Mouse (Mus musculus) liver, embryonic 15.5 days (tissue): ENCODE measurements around the gene Fam185a. TPM values are rescaled to one million over a fixed set of nuclear protein-coding genes. Genes with fewer than 3 reads are reported as not detected.

Source experiments
- ATAC-seq: fragments of 200-750 bp; cut with Nextera tagmentation; 2 replicates; pipeline ENCODE4 v1.8.0; 2017; ENCODE audit warnings: moderate number of reproducible peaks, mild to moderate bottlenecking, moderate library complexity; ENCODE audit not compliant: insufficient read depth
- H3K27ac ChIP-seq: fragments of 300-500 bp; sonication (generic); replicated peaks from 2 replicates; pipeline ENCODE4 v1.5.1; 2015; ENCODE audit warnings: mild to moderate bottlenecking, inconsistent platforms
- H3K27me3 ChIP-seq: fragments of 300-500 bp; sonication (generic); 2 replicates; pipeline ENCODE4 v1.6.1; 2015; ENCODE audit warnings: mild to moderate bottlenecking, inconsistent platforms
- H3K36me3 ChIP-seq: fragments of 300-500 bp; sonication (generic); replicated peaks from 2 replicates; pipeline ENCODE4 v1.6.1; 2015; ENCODE audit warnings: moderate library complexity, mild to moderate bottlenecking, inconsistent platforms
- H3K4me1 ChIP-seq: fragments of 300-500 bp; sonication (generic); replicated peaks from 2 replicates; pipeline ENCODE4 v1.6.1; 2015; ENCODE audit warnings: inconsistent platforms
- H3K4me2 ChIP-seq: fragments of 300-500 bp; sonication (generic); 2 replicates; pipeline ENCODE4 v1.6.1; 2015; ENCODE audit warnings: moderate library complexity, mild to moderate bottlenecking, inconsistent platforms
- H3K4me3 ChIP-seq: fragments of 300-500 bp; sonication (generic); replicated peaks from 2 replicates; pipeline ENCODE4 v1.5.1; 2015; ENCODE audit warnings: mild to moderate bottlenecking, inconsistent platforms
- H3K9ac ChIP-seq: fragments of 300-500 bp; sonication (generic); 2 replicates; pipeline ENCODE4 v1.6.1; 2015; ENCODE audit warnings: moderate library complexity, mild to moderate bottlenecking, inconsistent platforms
- H3K9me3 ChIP-seq: fragments of 300-500 bp; sonication (generic); replicated peaks from 2 replicates; pipeline ENCODE4 v1.6.1; 2016; ENCODE audit warnings: inconsistent platforms
- WGBS: fragments of 180-500 bp; shearing (Covaris S2); methylation state at CpG from one replicate; pipeline ENCODE4 v1.1.7; 2015; ENCODE audit warnings: mixed read lengths; ENCODE audit not compliant: insufficient replicate concordance; 5-methylcytosine and 5-hydroxymethylcytosine counted together
- polyA plus RNA-seq: library from polyadenylated mRNA; unstranded; fragments of >200 nt; fragmentation: Nextera tagmentation; extraction: Ambion mirVana; gene quantifications from 2 replicates; pipeline ENCODE4 v1.2.1, GENCODE M21; 2015

Fam185a gene
- polyA plus RNA-seq, 1 experiment from 2014 or later, result 3.0 TPM

GRCm38 (mm10) chr5:21388855-21389254, 35.9 kb upstream of the Fam185a start:
- 51% methylated on average over 4 of the region's 4 CpGs for WGBS
- Histone ChIP-seq H3K4me1 (peaks cover 1% of the 10 kb centered on the region; the same call in 1 of the 2 replicates), H3K27me3 (no peaks in the 10 kb centered on the region), H3K9ac (no peak overlapping the region), H3K36me3 (no peaks in the 10 kb centered on the region), H3K4me2 (no peak overlapping the region), H3K9me3 (no peaks in the 10 kb centered on the region), H3K27ac (no peak overlapping the region), H3K4me3 (no peak overlapping the region)
- ATAC-seq, result no peak

- 57% methylated on average over 13 of the region's 13 CpGs for WGBS
These were observed 33.0 kb upstream of the Fam185a start for GRCm38 (mm10) chr5:21391616-21392384.

GRCm38 (mm10) chr5:21394562-21394961, 30.2 kb upstream of the Fam185a start:
- Histone ChIP-seq H3K36me3 (no peaks in the 10 kb centered on the region), H3K4me3 (no peak overlapping the region), H3K27ac (no peak overlapping the region), H3K4me1 (peaks cover 6% of the 10 kb centered on the region), H3K9me3 (no peaks in the 10 kb centered on the region), H3K4me2 (no peak overlapping the region), H3K9ac (no peak overlapping the region), H3K27me3 (no peaks in the 10 kb centered on the region)
- ATAC-seq, result no peak
- 52% methylated on average over 2 of the region's 2 CpGs for WGBS

More at GRCm38 (mm10) chr5:21391616-21392384, 33.0 kb upstream of the Fam185a start:
- ATAC-seq, result no peak
- Histone ChIP-seq H3K27ac (no peak overlapping the region), H3K4me2 (no peak overlapping the region; the same call in 1 of the 2 replicates), H3K9me3 (no peaks in the 10 kb centered on the region), H3K9ac (no peak overlapping the region), H3K4me3 (no peak overlapping the region), H3K4me1 (peaks cover 6% of the 10 kb centered on the region), H3K27me3 (no peaks in the 10 kb centered on the region), H3K36me3 (no peaks in the 10 kb centered on the region)

GRCm38 (mm10) chr5:21395205-21395840, 29.4 kb upstream of the Fam185a start:
- Histone ChIP-seq H3K4me3 (no peak overlapping the region), H3K27ac (no peak overlapping the region), H3K27me3 (no peaks in the 10 kb centered on the region), H3K36me3 (no peaks in the 10 kb centered on the region), H3K9ac (no peak overlapping the region), H3K9me3 (no peaks in the 10 kb centered on the region), H3K4me1 (peaks cover 6% of the 10 kb centered on the region), H3K4me2 (no peak overlapping the region)
- ATAC-seq, result no peak
- 13% methylated on average over 7 of the region's 7 CpGs for WGBS

- Histone ChIP-seq H3K27ac (peak overlapping the region; percentile 57; the same call in 1 of the 2 replicates), H3K36me3 (no peaks in the 10 kb centered on the region), H3K4me2 (0 out of 2 replicates have a peak overlapping the region, but pooled peaks have one; percentile 10), H3K4me3 (no peak overlapping the region), H3K4me1 (no peaks in the 10 kb centered on the region), H3K9ac (no peak overlapping the region), H3K9me3 (no peaks in the 10 kb centered on the region), H3K27me3 (no peaks in the 10 kb centered on the region)
- 10% methylated on average over 5 of the region's 5 CpGs for WGBS
- no peak for ATAC-seq
These were observed 13.5 kb upstream of the Fam185a start for GRCm38 (mm10) chr5:21411261-21411666.

GRCm38 (mm10) chr5:21412056-21412455, 12.7 kb upstream of the Fam185a start:
- WGBS, result 41% methylated on average over 5 of the region's 5 CpGs
- no peak overlapping the region; the same call in 1 of the 2 replicates for H3K27ac ChIP-seq

GRCm38 (mm10) chr5:21413322-21413721, 11.4 kb upstream of the Fam185a start:
- H3K4me1 ChIP-seq, result no peaks in the 10 kb centered on the region
- no peaks in the 10 kb centered on the region for H3K9me3 ChIP-seq
- no peak overlapping the region for H3K9ac ChIP-seq
- H3K4me3 ChIP-seq, result no peak overlapping the region
- no peak overlapping the region for H3K27ac ChIP-seq
- H3K36me3 ChIP-seq, result no peaks in the 10 kb centered on the region
- WGBS, result 70% methylated on average over 3 of the region's 3 CpGs
- H3K4me2 ChIP-seq, result no peak overlapping the region
- no peak for ATAC-seq
- H3K27me3 ChIP-seq, result no peaks in the 10 kb centered on the region

More at GRCm38 (mm10) chr5:21412056-21412455, 12.7 kb upstream of the Fam185a start:
- H3K27me3 ChIP-seq, result no peaks in the 10 kb centered on the region
- H3K9ac ChIP-seq, result no peak overlapping the region
- H3K4me1 ChIP-seq, result no peaks in the 10 kb centered on the region
- H3K4me3 ChIP-seq, result no peak overlapping the region
- H3K4me2 ChIP-seq, result no peak overlapping the region; the same call in 1 of the 2 replicates
- no peaks in the 10 kb centered on the region for H3K36me3 ChIP-seq
- H3K9me3 ChIP-seq, result no peaks in the 10 kb centered on the region
- ATAC-seq, result no peak

- H3K4me1 ChIP-seq, result no peaks in the 10 kb centered on the region
- no peaks in the 10 kb centered on the region for H3K9me3 ChIP-seq
- H3K27ac ChIP-seq, result no peak overlapping the region
- WGBS, result 30% methylated on average over 1 of the region's 1 CpGs
- H3K27me3 ChIP-seq, result no peaks in the 10 kb centered on the region
- ATAC-seq, result no peak
- no peak overlapping the region for H3K9ac ChIP-seq
- no peaks in the 10 kb centered on the region for H3K36me3 ChIP-seq
- no peak overlapping the region for H3K4me2 ChIP-seq
- H3K4me3 ChIP-seq, result no peak overlapping the region
These were observed 10.5 kb upstream of the Fam185a start for GRCm38 (mm10) chr5:21414116-21414820.

- Histone ChIP-seq H3K4me1 (no peaks in the 10 kb centered on the region), H3K9ac (no peak overlapping the region), H3K9me3 (no peaks in the 10 kb centered on the region), H3K27me3 (no peaks in the 10 kb centered on the region), H3K36me3 (no peaks in the 10 kb centered on the region), H3K4me3 (no peak overlapping the region), H3K27ac (no peak overlapping the region), H3K4me2 (no peak overlapping the region)
- 42% methylated on average over 4 of the region's 4 CpGs for WGBS
- ATAC-seq, result no peak
These were observed 6.1 kb upstream of the Fam185a start for GRCm38 (mm10) chr5:21418613-21419012.

GRCm38 (mm10) chr5:21420609-21421008, 4.1 kb upstream of the Fam185a start:
- Histone ChIP-seq H3K36me3 (no peaks in the 10 kb centered on the region), H3K4me1 (peaks cover 9% of the 10 kb centered on the region), H3K9me3 (no peaks in the 10 kb centered on the region), H3K4me3 (no peak overlapping the region), H3K27ac (no peak overlapping the region), H3K9ac (no peak overlapping the region), H3K4me2 (no peak overlapping the region), H3K27me3 (no peaks in the 10 kb centered on the region)
- ATAC-seq, result no peak
- WGBS, result 16% methylated on average over 1 of the region's 1 CpGs

- Histone ChIP-seq H3K36me3 (no peaks in the 10 kb centered on the region), H3K27me3 (no peaks in the 10 kb centered on the region), H3K27ac (no peak overlapping the region), H3K9ac (no peak overlapping the region), H3K4me1 (peaks cover 28% of the 10 kb centered on the region), H3K9me3 (no peaks in the 10 kb centered on the region), H3K4me3 (no peak overlapping the region), H3K4me2 (peak overlapping the region; percentile 94)
- 89% methylated on average over 6 of the region's 6 CpGs for WGBS
- no peak for ATAC-seq
These were observed 1.9 kb downstream of the Fam185a start for GRCm38 (mm10) chr5:21426666-21427065.
